Mouse (Mus musculus): ENCODE measurements around the gene Kng2.
"Not testable (repeated sequence)": the region's sequence is repeated elsewhere in the genome, so short reads cannot be mapped to it uniquely, and the experiment has no call there.

Gene Kng2

GRCm38 (mm10) chr16:22955397-22956084 lies 73.7 kb downstream of the Kng2 start:
- DNase-seq: no peak

GRCm38 (mm10) chr16:22953069-22953468 lies 76.2 kb downstream of the Kng2 start:
- DNase-seq: peak; percentile 16

- no peak for DNase-seq
Measured at GRCm38 (mm10) chr16:22950840-22951395, 78.4 kb downstream of the Kng2 start, which contains the start of gene Hrg. Hrg (plus strand) TSS chr16:22951072.

GRCm38 (mm10) chr16:22947371-22947770 lies 81.9 kb downstream of the Kng2 start:
- no peak for DNase-seq

- DNase-seq: not testable (repeated sequence)
Measured at GRCm38 (mm10) chr16:22941825-22942476, 87.3 kb downstream of the Kng2 start.

- no peak for DNase-seq
Measured at GRCm38 (mm10) chr16:22939120-22939695, 90.1 kb downstream of the Kng2 start.

- no peak for DNase-seq
Measured at GRCm38 (mm10) chr16:22938541-22938940, 90.7 kb downstream of the Kng2 start.

GRCm38 (mm10) chr16:22937631-22938030 lies 91.7 kb downstream of the Kng2 start:
- DNase-seq: peak; percentile 18
